Mouse (Mus musculus): ENCODE data around the gene Gm12789.
"Not testable (repeated sequence)": the region's sequence is repeated elsewhere in the genome, so short reads cannot be mapped to it uniquely, and the experiment has no call there.

Gm12789 gene

GRCm38 (mm10) chr4:101986326-101986725, at the start of gene Gm12789:
TSS of gene Gm12789 (plus strand) at chr4:101986626.
- CTCF ChIA-PET, result not testable (repeated sequence)

- CTCF ChIA-PET, result not testable (repeated sequence)
These were observed 46.3 kb upstream of the Gm12789 start, which contains the start of gene Gm12794 for GRCm38 (mm10) chr4:101940107-101940506. TSS of gene Gm12794 (plus strand) at chr4:101940407.

GRCm38 (mm10) chr4:101980949-101981348, 5.5 kb upstream of the Gm12789 start, which contains the start of gene Gm12790:
TSS of gene Gm12790 (minus strand) at chr4:101981049.
- CTCF ChIA-PET, result not testable (repeated sequence)

GRCm38 (mm10) chr4:101985678-101986077, 748 bp upstream of the Gm12789 start:
- CTCF ChIA-PET, result no interaction called here

GRCm38 (mm10) chr4:101997426-101997825, 11.0 kb downstream of the Gm12789 start:
- CTCF ChIA-PET, result no interaction called here

- CTCF ChIA-PET, result no interaction called here
These were observed 12.0 kb downstream of the Gm12789 start for GRCm38 (mm10) chr4:101998267-101998922.

GRCm38 (mm10) chr4:102026619-102027018, 40.2 kb downstream of the Gm12789 start:
- CTCF ChIA-PET, result no interaction called here
